Mouse (Mus musculus) embryo, embryonic 11 days (tissue): ENCODE measurements around the gene Cnot2.
A peak's percentile ranks its signal among the peaks of the same experiment; 100 is the strongest.
"Not testable (repeated sequence)": the region's sequence is repeated elsewhere in the genome, so short reads cannot be mapped to it uniquely, and the experiment has no call there.

Source experiments
- DNase-seq: peaks from one replicate; pipeline ENCODE4 v3.0.0-alpha.2; 2015

Cnot2 gene

DNA sequence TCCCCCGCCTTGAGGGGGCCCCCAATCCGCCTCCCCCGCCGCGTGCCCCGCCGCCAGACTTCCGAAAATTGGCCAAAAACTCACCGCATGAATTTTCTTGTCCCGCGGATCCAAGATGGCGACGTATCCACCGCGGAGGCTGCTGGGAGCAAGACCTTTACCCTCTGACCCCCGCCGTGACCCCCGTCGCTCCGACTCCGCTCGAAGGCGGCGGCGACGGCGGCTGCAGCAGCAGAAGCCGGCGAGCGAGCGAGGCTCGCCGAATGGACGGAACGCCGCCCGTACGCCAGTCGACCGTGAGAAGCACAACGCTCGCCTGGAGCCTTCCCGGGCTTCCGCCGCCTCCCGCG, at the start of gene Cnot2:
Gene Cnot2 (minus strand): TSS at position 143 of the 350 bp plus-strand sequence.
- peak; percentile 94 for DNase-seq

GRCm38 (mm10) chr10:116628926-116629325, 47.6 kb upstream of the Cnot2 start:
- no peak for DNase-seq

DNA sequence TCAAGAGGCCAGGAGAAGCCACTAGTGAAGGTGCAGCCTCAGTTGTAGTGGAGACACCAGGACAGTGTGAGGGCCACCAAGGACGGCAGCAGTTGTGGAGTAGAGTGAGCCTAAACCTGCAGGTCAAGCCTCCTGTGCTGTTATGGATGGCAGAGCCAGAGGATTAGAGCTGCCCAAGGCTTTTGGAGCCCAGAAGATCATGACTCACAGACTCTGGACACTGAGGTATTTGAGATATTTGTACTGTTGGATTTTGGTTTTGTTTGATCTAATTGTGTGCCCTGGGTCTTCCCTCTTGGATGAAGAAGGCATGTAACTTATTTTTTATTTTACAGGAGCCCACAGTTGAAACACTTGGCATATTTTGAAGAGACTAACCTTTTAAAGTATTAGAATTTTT, 44.7 kb upstream of the Cnot2 start:
- no peak for DNase-seq

GRCm38 (mm10) chr10:116613250-116613649, 31.9 kb upstream of the Cnot2 start:
- DNase-seq, result not testable (repeated sequence)

- no peak for DNase-seq
These were observed 23.5 kb upstream of the Cnot2 start for GRCm38 (mm10) chr10:116604905-116605162.

DNA sequence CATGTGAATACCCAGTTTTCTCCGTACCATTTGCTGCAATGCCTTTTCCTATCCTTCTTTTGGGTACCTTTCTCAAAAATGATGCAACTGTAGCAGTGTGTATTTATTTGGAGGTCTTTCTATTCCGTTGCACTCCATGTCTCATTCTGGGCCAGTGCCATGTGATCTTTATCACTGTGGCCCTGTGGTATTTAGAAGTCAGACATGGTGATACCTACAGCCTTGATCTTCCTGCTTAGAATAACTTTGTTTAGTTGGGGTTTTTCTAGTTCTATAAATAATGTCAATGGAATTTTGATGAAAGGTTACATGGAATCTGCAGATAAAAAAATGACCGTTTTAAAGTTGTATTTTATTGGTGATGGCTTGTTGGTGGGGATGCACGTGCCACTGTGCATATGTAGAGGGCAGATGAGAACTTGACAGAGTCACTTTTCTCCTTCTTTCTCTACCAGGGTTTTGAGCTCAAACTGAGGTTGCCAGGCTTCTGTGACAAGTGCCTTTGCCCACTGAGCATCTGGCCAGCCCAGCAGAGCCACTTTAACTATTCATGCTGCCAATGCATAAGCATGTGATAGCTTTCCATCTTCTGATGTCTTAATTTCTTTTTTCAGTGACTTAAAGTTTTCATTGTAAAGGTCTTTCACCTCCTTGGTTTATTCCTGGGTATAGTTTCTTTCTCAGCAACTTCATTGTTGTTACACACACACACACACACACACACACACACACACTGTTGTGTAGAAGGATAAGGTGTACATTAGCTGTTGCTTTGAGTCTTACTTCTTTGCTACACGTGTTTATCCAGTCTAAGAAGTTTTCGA, 23.0 kb upstream of the Cnot2 start:
- no peak for DNase-seq

DNA sequence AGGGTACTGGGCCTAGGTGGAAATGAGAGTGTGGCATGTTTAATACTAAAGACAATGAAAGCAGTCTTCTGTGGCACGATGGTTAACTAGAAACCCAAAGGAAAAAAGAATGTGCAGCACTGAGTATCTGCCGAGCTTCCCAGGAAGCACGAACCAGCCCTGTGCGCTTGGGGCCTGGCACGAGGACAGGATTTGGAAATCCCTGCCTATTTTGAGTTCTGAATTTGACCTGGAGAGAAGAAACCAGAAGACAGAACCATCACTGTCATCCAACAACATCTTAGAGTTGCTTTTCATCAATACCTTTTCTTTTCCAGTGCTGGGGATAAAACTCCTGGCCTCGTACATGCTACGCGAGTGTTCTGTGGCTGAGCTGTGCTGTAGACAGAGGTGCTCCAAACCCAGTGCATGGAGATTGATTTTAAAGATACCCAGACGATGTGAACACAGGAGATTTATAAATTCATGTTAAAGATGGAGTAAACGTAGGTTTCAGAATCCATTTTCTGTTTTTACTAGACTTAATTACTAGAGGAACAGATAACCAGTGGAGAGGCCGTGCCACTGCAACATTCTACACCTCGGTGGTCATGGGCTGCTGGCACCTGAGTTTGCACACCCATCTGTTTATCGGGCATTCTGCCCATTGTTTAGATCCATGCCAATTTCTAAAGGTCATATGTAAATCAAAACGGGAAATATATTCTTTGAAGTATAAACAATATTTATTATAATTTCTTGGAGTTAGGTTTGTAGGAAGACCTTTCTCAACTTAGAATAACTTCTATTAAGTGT, 17.9 kb upstream of the Cnot2 start:
- no peak for DNase-seq

DNA sequence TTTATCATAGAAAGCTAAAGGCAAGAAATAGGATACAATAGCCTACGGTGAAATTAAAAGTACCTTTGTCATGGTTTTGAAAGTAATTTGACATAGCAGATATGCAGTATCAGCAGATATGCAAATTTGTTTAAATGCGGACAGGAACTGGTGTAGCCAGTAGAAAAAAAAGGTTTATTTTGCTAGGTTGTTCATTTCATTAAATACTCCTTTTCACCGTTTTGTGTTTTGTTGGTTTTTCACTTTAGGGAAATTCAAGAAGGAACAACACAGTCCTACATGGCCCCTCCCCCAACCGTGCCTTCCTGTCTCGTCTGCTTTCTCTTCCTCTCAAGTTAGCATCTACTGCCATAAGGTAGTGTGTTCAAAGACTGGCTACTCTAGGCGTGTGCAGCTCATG, 1.4 kb upstream of the Cnot2 start:
- DNase-seq, result peak; percentile 31

DNA sequence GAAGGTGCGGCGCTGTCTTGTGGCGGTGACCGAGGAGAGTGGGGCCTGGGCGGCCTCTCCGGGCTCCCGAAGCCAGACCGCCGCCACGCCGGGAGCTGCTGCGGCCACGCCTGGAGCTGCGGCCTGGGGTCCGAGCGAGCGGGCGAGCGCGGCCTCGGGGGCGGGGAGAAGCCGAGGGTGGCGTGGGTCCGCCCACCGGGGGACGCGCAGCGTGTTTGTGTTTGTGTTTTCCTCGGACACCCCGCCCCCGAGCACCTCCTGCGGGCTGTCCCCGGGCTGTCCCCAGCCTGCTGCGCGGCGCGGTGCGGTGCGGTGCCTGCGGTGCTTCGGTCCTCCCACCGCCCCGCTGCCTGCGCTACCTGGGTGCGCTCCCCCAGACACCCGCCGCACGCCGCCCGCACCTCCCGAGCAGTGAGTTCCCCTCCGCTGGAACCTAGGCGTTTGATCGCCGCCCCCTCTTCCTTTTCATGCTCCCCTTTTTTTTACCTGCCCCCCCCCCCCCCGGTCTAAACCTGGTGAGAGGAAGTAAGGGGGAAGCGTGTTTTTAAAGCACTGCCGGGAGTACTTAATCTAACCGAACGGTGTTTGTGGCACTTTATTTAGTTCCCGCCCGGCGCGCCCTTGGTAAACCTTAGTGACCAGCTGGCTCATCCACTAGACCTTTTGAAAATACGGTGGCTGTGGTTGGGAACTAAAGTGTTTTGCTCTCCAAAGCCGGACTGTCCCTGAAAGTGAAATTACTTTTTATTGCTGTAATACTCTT, 589 bp upstream of the Cnot2 start:
- peak; percentile 79 for DNase-seq

- peak; percentile 74 for DNase-seq
These were observed 536 bp downstream of the Cnot2 start for GRCm38 (mm10) chr10:116580591-116581358.

DNA sequence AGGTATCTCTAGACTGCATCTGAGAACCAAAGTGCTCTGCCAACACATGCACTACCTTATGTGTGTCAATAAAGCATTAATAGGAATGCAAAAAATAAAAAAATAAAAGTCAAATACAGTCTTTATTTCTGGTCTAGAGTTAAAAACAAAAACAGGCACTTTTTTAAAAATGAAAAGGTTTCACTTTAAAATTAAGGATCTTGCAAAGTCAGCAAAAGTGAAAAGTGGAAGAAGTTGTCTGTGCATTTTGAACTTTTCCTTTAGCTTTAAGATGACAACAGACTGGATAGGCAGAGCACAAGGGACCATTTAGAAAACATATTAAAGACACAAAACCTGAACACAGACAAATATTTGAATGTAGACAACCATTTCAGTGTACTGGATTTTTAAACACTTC, 1.8 kb downstream of the Cnot2 start:
- no peak for DNase-seq

- DNase-seq, result no peak
These were observed 2.9 kb downstream of the Cnot2 start for GRCm38 (mm10) chr10:116578375-116578774.

DNA sequence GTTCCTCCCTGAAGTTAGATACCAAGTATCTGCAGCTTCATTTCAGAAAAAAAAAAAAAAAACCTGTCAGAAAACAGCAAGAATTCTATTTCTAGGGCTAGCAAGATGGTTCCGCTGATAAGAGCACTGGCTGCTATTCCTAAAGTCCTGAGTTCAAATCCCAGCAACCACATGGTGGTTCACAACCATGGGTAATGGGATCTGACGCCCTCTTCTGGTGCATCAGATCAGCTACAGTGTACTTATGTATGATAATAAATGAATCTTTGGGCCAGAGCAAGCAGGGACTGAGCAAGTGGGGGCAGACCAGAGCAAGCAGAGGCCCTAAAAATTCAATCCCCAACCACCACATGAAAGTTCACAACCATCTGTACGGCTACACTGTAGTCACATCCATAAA, 4.1 kb downstream of the Cnot2 start:
- DNase-seq, result no peak

GRCm38 (mm10) chr10:116576071-116576470, 5.2 kb downstream of the Cnot2 start:
- not testable (repeated sequence) for DNase-seq

- DNase-seq, result no peak
These were observed 10.8 kb downstream of the Cnot2 start for GRCm38 (mm10) chr10:116570526-116570925.

DNA sequence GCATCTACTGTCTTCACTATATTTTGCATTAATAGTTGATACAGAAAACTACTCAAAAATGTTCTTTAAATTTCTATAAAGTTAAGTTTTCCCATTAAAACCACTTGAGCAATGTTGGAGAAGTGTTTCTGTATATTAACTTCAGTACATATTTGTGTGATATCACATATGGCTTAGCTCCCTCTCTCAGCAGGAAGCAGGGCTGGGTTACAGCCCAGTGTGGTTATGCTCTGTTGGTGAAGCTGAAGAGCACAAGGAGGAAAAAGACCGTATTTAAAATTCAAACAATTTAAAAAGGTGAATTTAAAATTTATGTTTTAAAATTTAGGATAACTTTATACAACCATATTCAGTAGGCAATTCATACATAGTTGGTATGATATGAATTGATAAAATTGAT, 12.8 kb downstream of the Cnot2 start:
- no peak for DNase-seq

- no peak for DNase-seq
These were observed 13.6 kb downstream of the Cnot2 start for GRCm38 (mm10) chr10:116567491-116568405.

DNA sequence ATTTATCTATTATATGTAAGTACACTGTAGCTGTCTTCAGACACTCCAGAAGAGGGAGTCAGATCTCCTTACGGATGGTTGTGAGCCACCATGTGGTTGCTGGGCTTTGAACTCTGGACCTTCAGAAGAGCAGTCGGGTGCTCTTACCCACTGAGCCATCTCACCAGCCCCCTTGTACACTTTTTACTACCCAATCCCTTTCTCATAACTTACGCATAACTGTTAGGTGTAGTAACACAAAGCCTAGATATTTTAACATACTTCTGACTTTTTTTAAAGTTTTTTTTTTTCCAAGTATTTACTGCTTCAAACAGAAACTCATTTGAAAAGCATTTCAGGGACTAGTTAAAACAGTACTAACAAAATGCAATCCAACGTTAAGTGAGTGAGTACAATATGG, 14.8 kb downstream of the Cnot2 start:
- DNase-seq, result not testable (repeated sequence)

DNA sequence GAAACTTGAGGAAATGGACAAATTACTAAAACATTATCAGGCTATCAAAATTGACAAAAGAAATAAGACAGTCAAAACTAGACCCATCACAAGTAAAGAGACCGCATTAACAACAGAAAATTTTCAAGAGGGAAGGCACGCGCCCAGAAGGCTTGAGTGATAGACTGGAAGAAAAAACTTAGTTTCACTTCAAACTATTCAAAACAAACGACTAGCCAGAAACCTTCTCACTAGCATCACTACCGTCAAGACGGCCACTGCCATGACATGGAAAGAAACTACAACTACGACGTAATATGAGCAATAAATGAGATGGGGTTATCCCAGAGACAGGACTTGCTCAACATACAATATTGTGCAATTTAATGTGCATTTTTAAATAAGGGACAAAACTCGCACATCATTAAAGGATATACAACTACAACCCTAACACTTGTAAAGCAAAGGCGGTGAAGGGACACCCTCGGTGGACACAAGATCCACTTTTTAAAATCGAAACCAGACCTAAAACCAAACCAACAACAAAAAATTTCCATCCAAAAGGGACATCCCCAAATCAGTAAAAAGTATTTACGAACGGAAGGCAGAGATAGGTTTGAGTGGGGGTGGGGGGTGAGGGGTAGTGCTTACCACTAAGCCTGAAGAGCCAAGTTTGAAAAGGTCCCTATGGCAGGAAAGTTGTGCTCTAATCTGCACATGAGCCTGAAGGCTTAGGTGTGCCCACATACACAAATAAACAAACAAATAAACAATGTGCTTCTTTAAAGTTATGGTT, 16.3 kb downstream of the Cnot2 start:
- no peak for DNase-seq

DNA sequence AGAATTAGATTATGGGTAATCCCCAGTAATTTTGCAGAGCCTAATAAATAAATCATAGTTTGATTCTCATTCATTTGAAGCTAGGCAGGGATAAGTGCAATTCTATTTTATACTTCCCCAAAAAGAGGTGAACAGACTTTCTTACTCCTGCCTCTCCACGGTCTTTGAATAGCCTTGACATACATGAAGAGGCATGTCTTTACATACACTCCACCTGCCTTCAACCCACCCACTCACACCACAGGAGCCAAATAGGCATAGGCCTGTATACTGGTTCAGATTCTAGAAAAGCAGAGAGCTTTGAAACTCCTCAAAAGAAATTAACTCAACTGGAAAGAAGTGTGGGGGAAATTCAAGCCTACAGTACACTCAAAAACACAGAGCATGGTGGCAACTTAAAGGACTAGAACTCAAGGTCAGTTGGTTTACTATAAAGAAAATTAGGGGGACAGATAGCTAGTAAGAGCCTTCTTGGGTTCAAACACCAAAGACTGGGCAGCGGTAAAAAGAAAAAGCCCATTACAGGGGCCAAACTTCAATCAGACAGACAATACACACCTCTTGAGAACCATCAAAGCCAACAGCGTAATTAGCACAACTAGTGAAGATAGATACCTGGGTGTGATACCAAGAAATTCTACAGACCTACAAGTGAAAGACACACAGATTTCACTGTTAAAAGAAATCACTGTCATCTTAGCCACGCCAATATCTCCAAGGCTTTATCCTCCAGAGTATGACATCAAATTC, 18.4 kb downstream of the Cnot2 start:
- DNase-seq, result no peak
